Mouse (Mus musculus) heart, postnatal 0 days (tissue): ENCODE results near the gene Tmem30a.

Source experiments
- CTCF ChIP-seq: IDR thresholded peaks from 2 replicates; pipeline ENCODE4 v1.5.1; 2016; ENCODE audit warnings: antibody characterized with exemption, control low read depth, low read depth
- EP300 ChIP-seq: IDR thresholded peaks from 2 replicates; pipeline ENCODE4 v1.6.1; 2016; ENCODE audit warnings: antibody characterized with exemption, low read depth

- TF ChIP-seq CTCF (no peak), EP300 (no peak)
Observed at GRCm38 (mm10) chr9:79765329-79765728, 28.0 kb downstream of the Tmem30a start.
